Comparison of ENCODE assay signal across 25 mouse cellular contexts in the genomic region with DNA sequence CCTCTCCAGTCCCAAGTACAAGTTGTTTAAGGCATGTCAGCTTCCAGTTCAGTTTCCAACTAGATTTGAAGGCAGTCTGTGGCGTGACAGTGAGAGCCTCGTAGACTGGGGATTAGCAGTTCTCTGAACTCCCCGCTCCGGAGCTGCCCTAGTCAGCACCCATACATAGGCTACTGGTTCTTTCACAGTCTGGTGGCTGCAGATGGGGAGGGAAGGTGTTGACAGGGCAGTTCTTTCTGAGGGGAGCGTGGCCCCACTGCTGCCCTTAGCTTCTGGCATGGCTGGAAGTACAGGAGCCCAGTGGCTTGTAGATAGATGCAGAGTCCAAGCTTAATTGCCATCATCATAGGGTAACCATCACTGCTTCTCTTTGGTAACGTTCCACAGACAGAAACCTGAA.
"Had no signal": no experiment of that assay in that cellular context is flagged by ENCODE, and none has a peak within 500 bp of the region (broad histone marks: within the 10 kb centered on the region; RNA-seq: fewer than 3 reads in every experiment).

No protein-coding gene starts in this region.

- H3K4me3 ChIP-seq: gastrocnemius, adult 2 months; hindbrain, embryonic 10.5 days; hindbrain, embryonic 12.5 days; intestine, embryonic 15.5 days; layer of hippocampus, adult 2 months; left cerebral cortex, adult 2 months; liver, embryonic 13.5 days; liver, embryonic 15.5 days had no signal

- ATAC-seq: forebrain, embryonic 16.5 days; hindbrain, embryonic 16.5 days; inflammation-experienced regulatory T-cells, adult 6 months; intestine, embryonic 15.5 days; intestine, postnatal 0 days; liver, postnatal 0 days had no signal

- H3K9ac ChIP-seq: hindbrain, embryonic 12.5 days; hindbrain, embryonic 14.5 days; intestine, embryonic 15.5 days; liver, embryonic 13.5 days; liver, embryonic 15.5 days; liver, postnatal 0 days had no signal

- H3K4me1 ChIP-seq: intestine, embryonic 15.5 days; liver, embryonic 13.5 days; liver, embryonic 15.5 days had no signal

- H3K9me3 ChIP-seq: hindbrain, embryonic 10.5 days; hindbrain, embryonic 12.5 days; intestine, embryonic 15.5 days; liver, embryonic 13.5 days; liver, embryonic 15.5 days had no signal

- H3K4me2 ChIP-seq: hindbrain, embryonic 12.5 days; hindbrain, embryonic 14.5 days; intestine, embryonic 15.5 days; liver, embryonic 11.5 days; liver, embryonic 13.5 days; liver, embryonic 15.5 days had no signal

- H3K36me3 ChIP-seq: intestine, embryonic 15.5 days had no signal

- H3K27me3 ChIP-seq: intestine, embryonic 15.5 days; liver, embryonic 13.5 days; liver, embryonic 15.5 days had no signal

- DNase-seq: gastrocnemius, adult 2 months; gastrocnemius, postnatal 10 days; gastrocnemius, postnatal 25 days; heart, postnatal 4 days; kidney, adult 18-20 months; kidney, adult 8-10 months; kidney, postnatal 10 days; kidney, postnatal 25 days; kidney, postnatal 4 days; liver; liver, embryonic 13.5 days; liver, postnatal 0 days; lung, adult 2 months had no signal

- H3K27ac ChIP-seq: gastrocnemius, adult 2 months; hindbrain, embryonic 10.5 days; hindbrain, embryonic 12.5 days; hindbrain, embryonic 14.5 days; intestine, embryonic 15.5 days; layer of hippocampus, adult 2 months; left cerebral cortex, adult 2 months; liver, embryonic 13.5 days; liver, embryonic 15.5 days had no signal
